Mouse (Mus musculus) T-helper 1 cell (primary cell): ENCODE results near the gene Bin2.

ENCODE experiments used
- in situ Hi-C: fragments of 300-600 bp; cut with MboI, MseI; formaldehyde crosslinking; loops from one replicate; pipeline ENCODE4 v1.15.1; 2025; ENCODE audit warnings: high pct_unique_total_duplicates

Bin2 gene

GRCm38 (mm10) chr15:100669337-100669736, at the start of gene Bin2:
Bin2 (minus strand) TSS chr15:100669553.
- in situ Hi-C loops, result no loop called here

GRCm38 (mm10) chr15:100718572-100718971, 49.2 kb upstream of the Bin2 start:
- in situ Hi-C loops, result no loop called here

GRCm38 (mm10) chr15:100717933-100718332, 48.6 kb upstream of the Bin2 start:
- in situ Hi-C loops, result no loop called here

GRCm38 (mm10) chr15:100715399-100715993, 46.1 kb upstream of the Bin2 start:
- in situ Hi-C loops, result no loop called here

GRCm38 (mm10) chr15:100714470-100714869, 45.1 kb upstream of the Bin2 start:
- in situ Hi-C loops, result no loop called here

- in situ Hi-C loops, result no loop called here
Measured at GRCm38 (mm10) chr15:100710838-100711237, 41.5 kb upstream of the Bin2 start.

- in situ Hi-C loops, result no loop called here
Measured at GRCm38 (mm10) chr15:100708433-100709078, 39.2 kb upstream of the Bin2 start.

- in situ Hi-C loops, result no loop called here
Measured at GRCm38 (mm10) chr15:100706226-100706625, 36.9 kb upstream of the Bin2 start.

GRCm38 (mm10) chr15:100705376-100705775, 36.0 kb upstream of the Bin2 start:
- in situ Hi-C loops, result no loop called here

GRCm38 (mm10) chr15:100703913-100704312, 34.6 kb upstream of the Bin2 start:
- in situ Hi-C loops, result no loop called here

GRCm38 (mm10) chr15:100701856-100702255, 32.5 kb upstream of the Bin2 start:
- in situ Hi-C loops, result no loop called here

- in situ Hi-C loops, result no loop called here
Measured at GRCm38 (mm10) chr15:100701108-100701507, 31.8 kb upstream of the Bin2 start.

GRCm38 (mm10) chr15:100700424-100700823, 31.1 kb upstream of the Bin2 start:
- in situ Hi-C loops, result no loop called here

GRCm38 (mm10) chr15:100699386-100699785, 30.0 kb upstream of the Bin2 start:
- in situ Hi-C loops, result no loop called here

GRCm38 (mm10) chr15:100698078-100698477, 28.7 kb upstream of the Bin2 start:
- in situ Hi-C loops, result no loop called here

GRCm38 (mm10) chr15:100694406-100694805, 25.1 kb upstream of the Bin2 start:
- in situ Hi-C loops, result no loop called here

- in situ Hi-C loops, result no loop called here
Measured at GRCm38 (mm10) chr15:100691990-100692389, 22.6 kb upstream of the Bin2 start.

GRCm38 (mm10) chr15:100687430-100687971, 18.1 kb upstream of the Bin2 start, which contains the start of gene Cela1:
Cela1 (minus strand) TSS chr15:100687921.
- in situ Hi-C loops, result no loop called here

- in situ Hi-C loops, result no loop called here
Measured at GRCm38 (mm10) chr15:100686989-100687388, 17.6 kb upstream of the Bin2 start.

- in situ Hi-C loops, result no loop called here
Measured at GRCm38 (mm10) chr15:100686434-100686833, 17.1 kb upstream of the Bin2 start.

- in situ Hi-C loops, result no loop called here
Measured at GRCm38 (mm10) chr15:100685849-100686248, 16.5 kb upstream of the Bin2 start.

- in situ Hi-C loops, result no loop called here
Measured at GRCm38 (mm10) chr15:100685255-100685654, 15.9 kb upstream of the Bin2 start.

GRCm38 (mm10) chr15:100684450-100684849, 15.1 kb upstream of the Bin2 start:
- in situ Hi-C loops, result loop anchor here (5.0 kb wide), 1 partner anchor 222 kb away; no protein-coding TSS in a partner anchor
